Mouse (Mus musculus) G1E (cell line): ENCODE measurements around the gene Adh1.

ENCODE experiments used
- CTCF ChIP-seq: IDR thresholded peaks from 2 replicates; pipeline ENCODE4 v1.5.1; 2012; ENCODE audit warnings: low read depth, low read length, inconsistent platforms, mixed read lengths
- GATA1 ChIP-seq: IDR thresholded peaks from 2 replicates; pipeline ENCODE4 v1.6.1; 2012; ENCODE audit warnings: borderline replicate concordance, low read length, inconsistent platforms, mixed read lengths
- POLR2AphosphoS5 ChIP-seq: IDR thresholded peaks from 2 replicates; pipeline ENCODE4 v1.6.1; 2012; ENCODE audit warnings: low read depth, low read length, inconsistent platforms; ENCODE audit not compliant: insufficient replicate concordance
- TAL1 ChIP-seq: conservative IDR thresholded peaks from 2 replicates; pipeline ENCODE4 v1.6.1; 2012; ENCODE audit warnings: low read depth, low read length, inconsistent platforms, mixed read lengths

GRCm38 (mm10) chr3:138241371-138241770 is 19.4 kb upstream of the Adh1 start:
- no peak for TF ChIP-seq CTCF
- no peak for TF ChIP-seq GATA1
- no peak for TF ChIP-seq TAL1
- TF ChIP-seq POLR2AphosphoS5 = no peak
